Comparison of ENCODE assay signal across 9 mouse cellular contexts in genomic region chr7:74006775-74007371, GRCm38 (mm10). TPM values are rescaled to one million over a fixed set of nuclear protein-coding genes. Genes with fewer than 3 reads are reported as not detected.
DNase-seq lines count a peak whose midpoint lies in the region; ATAC-seq lines count a peak whose summit lies in the region.
"Had no signal": no experiment of that assay in that cellular context is flagged by ENCODE, and none has a peak within 500 bp of the region (broad histone marks: within the 10 kb centered on the region; RNA-seq: fewer than 3 reads in every experiment).

No protein-coding gene starts in this region.

- intact Hi-C loops in left cerebral cortex, postnatal 4 days (cut with DNase I), result loop anchor here (10.0 kb wide), 1 partner anchor 352 kb away; no protein-coding TSS in a partner anchor

- H3K4me3 ChIP-seq in forebrain, embryonic 10.5 days, result no peak overlapping the region
- H3K4me3 ChIP-seq in liver, embryonic 11.5 days (ENCODE audit: low read depth, low read length), result no peak overlapping the region

- H3K36me3 ChIP-seq in forebrain, embryonic 10.5 days (replicated peaks), result peaks cover 6% of the 10 kb centered on the region; the same call in 1 of the 2 replicates
- no peaks in the 10 kb centered on the region for H3K36me3 ChIP-seq in liver, embryonic 11.5 days (ENCODE audit: control insufficient read depth, insufficient read depth, low read length)

- no peak overlapping the region for H3K9ac ChIP-seq in liver, embryonic 11.5 days (ENCODE audit: low read depth, low read length)

- 8% methylated on average over 9 of the region's 9 CpGs for WGBS in forebrain, embryonic 10.5 days
- WGBS in liver, embryonic 11.5 days, result 11% methylated on average over 9 of the region's 9 CpGs

- peak; percentile 8 for DNase-seq in layer of hippocampus, adult 9-11 months
- DNase-seq in layer of hippocampus, postnatal 25 days (ENCODE audit: extremely low spot score in 1 of 2, low spot score in 1 of 2), result no peak
- no peak for DNase-seq in forebrain, embryonic 10.5 days (ENCODE audit: extremely low spot score, low spot score)
- peak; percentile 73 for DNase-seq in left cerebral cortex, postnatal 4 days
- peak; percentile 35 for DNase-seq in right cerebral cortex, postnatal 14 days
- DNase-seq in liver, embryonic 11.5 days (ENCODE audit: low spot score), result no peak
- DNase-seq in adrenal gland, adult 2 months, result no peak
- no peak for DNase-seq in cerebellum, adult 18-20 months

- ATAC-seq in liver, embryonic 11.5 days (replicated peaks; ENCODE audit: low FRiP score), result no peak

- no peak overlapping the region for H3K4me2 ChIP-seq in liver, embryonic 11.5 days

- peaks cover 13% of the 10 kb centered on the region for H3K27me3 ChIP-seq in forebrain, embryonic 10.5 days (ENCODE audit: poor library complexity, severe bottlenecking)
- H3K27me3 ChIP-seq in liver, embryonic 11.5 days (replicated peaks; ENCODE audit: control insufficient read depth, insufficient read depth, low read length), result peaks cover 12% of the 10 kb centered on the region

- peak overlapping the region; percentile 63 for H3K27ac ChIP-seq in forebrain, embryonic 10.5 days
- H3K27ac ChIP-seq in liver, embryonic 11.5 days (ENCODE audit: low read depth, low read length), result no peak overlapping the region
- H3K27ac ChIP-seq: macrophage had no signal

- H3K9me3 ChIP-seq in forebrain, embryonic 10.5 days, result no peaks in the 10 kb centered on the region
- H3K9me3 ChIP-seq in liver, embryonic 11.5 days (ENCODE audit: control insufficient read depth, low read length), result no peaks in the 10 kb centered on the region

- H3K4me1 ChIP-seq in forebrain, embryonic 10.5 days, result peaks cover 67% of the 10 kb centered on the region
- H3K4me1 ChIP-seq in liver, embryonic 11.5 days (replicated peaks; ENCODE audit: control insufficient read depth, insufficient read depth, low read length), result no peaks in the 10 kb centered on the region

RNA-seq across cellular contexts. Expression of gene St8sia2, which starts 6.6 kb away (rescaled TPM):
- 1 to 10 TPM; 2.5 to 2.6 TPM for total RNA-seq in layer of hippocampus, postnatal 25 days (2021)
- polyA plus RNA-seq in forebrain, embryonic 10.5 days (2016; fragmentation: Nextera tagmentation; extraction: Ambion mirVana), result 11.4 and 12.4 TPM in 2 replicates
- total RNA-seq in left cerebral cortex, postnatal 4 days (2021), result 100 to 1,000 TPM; 135 TPM
- 3.4 and 3.5 TPM in 2 replicates for polyA plus RNA-seq in liver, embryonic 11.5 days (2014; fragmentation: Nextera tagmentation; extraction: Ambion mirVana)
- under 1 TPM; 0.32 to 0.55 TPM for total RNA-seq in adrenal gland, adult 2 months (2021)
- 2.6 and 4.5 TPM in 2 replicates for polyA plus RNA-seq in adrenal gland, adult 2 months (2012; rRNA removed)
- polyA plus RNA-seq: macrophage had no signal

Comparison
In these comparisons a context has a peak if more than half of its experiments do, and no peak if none do; other contexts are left out.
1. DNase-seq: peak in layer of hippocampus, adult 9-11 months (single experiment), left cerebral cortex, postnatal 4 days (single experiment) and right cerebral cortex, postnatal 14 days (single experiment); none in layer of hippocampus, postnatal 25 days (0 of 2), forebrain, embryonic 10.5 days (single experiment), liver, embryonic 11.5 days (single experiment), adrenal gland, adult 2 months (single experiment) and cerebellum, adult 18-20 months (0 of 2).
2. RNA of gene St8sia2, which starts 6.6 kb away (total RNA-seq): 135 TPM in left cerebral cortex, postnatal 4 days; 2.5 to 2.6 TPM in layer of hippocampus, postnatal 25 days and 0.32 to 0.55 TPM in adrenal gland, adult 2 months; every median in the first group is over 10 times any median in the second.